Mouse (Mus musculus) erythroblast, embryonic 14.5 days (primary cell): ENCODE data around the gene Bcdin3d.

ENCODE experiments used
- GATA1 ChIP-seq: IDR thresholded peaks from 2 replicates; pipeline ENCODE4 v1.6.1; 2012; ENCODE audit warnings: low read length, inconsistent platforms, mixed read lengths
- TAL1 ChIP-seq: IDR thresholded peaks from 3 replicates; pipeline ENCODE4 v1.6.1; 2012; ENCODE audit warnings: low read length, inconsistent platforms, mixed read lengths

- TF ChIP-seq TAL1 (no peak), GATA1 (no peak)
These were observed 54.0 kb downstream of the Bcdin3d start for GRCm38 (mm10) chr15:99420521-99421014.
